Mouse (Mus musculus) neural tube, embryonic 15.5 days (tissue): Measurements from ENCODE around the gene Ppm1h. TPM values are rescaled to one million over a fixed set of nuclear protein-coding genes. Genes with fewer than 3 reads are reported as not detected.

ENCODE experiments used
- ATAC-seq: fragments of 200-750 bp; cut with Nextera tagmentation; 2 replicates; pipeline ENCODE4 v1.8.0; 2017; ENCODE audit warnings: mild to moderate bottlenecking, moderate TSS enrichment, moderate library complexity; ENCODE audit not compliant: low FRiP score
- H3K27ac ChIP-seq: fragments of 300-500 bp; sonication (generic); replicated peaks from 2 replicates; pipeline ENCODE4 v1.5.1; 2015; ENCODE audit warnings: mild to moderate bottlenecking, inconsistent platforms
- H3K27me3 ChIP-seq: fragments of 300-500 bp; sonication (generic); replicated peaks from 2 replicates; pipeline ENCODE4 v1.6.1; 2015; ENCODE audit warnings: inconsistent platforms
- H3K36me3 ChIP-seq: fragments of 300-500 bp; sonication (generic); 2 replicates; pipeline ENCODE4 v1.6.1; 2015; ENCODE audit warnings: inconsistent platforms
- H3K4me1 ChIP-seq: fragments of 300-500 bp; sonication (generic); 2 replicates; pipeline ENCODE4 v1.6.1; 2015; ENCODE audit warnings: inconsistent platforms
- H3K4me2 ChIP-seq: fragments of 300-500 bp; sonication (generic); 2 replicates; pipeline ENCODE4 v1.6.1; 2015; ENCODE audit warnings: inconsistent platforms, mild to moderate bottlenecking, moderate library complexity
- H3K4me3 ChIP-seq: fragments of 300-500 bp; sonication (generic); replicated peaks from 2 replicates; pipeline ENCODE4 v1.5.1; 2015; ENCODE audit warnings: mild to moderate bottlenecking, inconsistent platforms
- H3K9ac ChIP-seq: fragments of 300-500 bp; sonication (generic); replicated peaks from 2 replicates; pipeline ENCODE4 v1.6.1; 2015; ENCODE audit warnings: mild to moderate bottlenecking, inconsistent platforms
- H3K9me3 ChIP-seq: fragments of 300-500 bp; sonication (generic); replicated peaks from 2 replicates; pipeline ENCODE4 v1.6.1; 2016; ENCODE audit warnings: inconsistent platforms
- WGBS: fragments of 180-500 bp; shearing (Covaris S2); methylation state at CpG from one replicate; pipeline ENCODE4 v1.1.7; 2015; ENCODE audit warnings: mixed read lengths; 5-methylcytosine and 5-hydroxymethylcytosine counted together
- polyA plus RNA-seq: library from polyadenylated mRNA; unstranded; fragments of >200 nt; fragmentation: Nextera tagmentation; extraction: Ambion mirVana; gene quantifications from 2 replicates; pipeline ENCODE4 v1.2.1, GENCODE M21; 2015

The Ppm1h gene
- polyA plus RNA-seq, 1 experiment from 2014 or later, result 32.6 TPM

DNA sequence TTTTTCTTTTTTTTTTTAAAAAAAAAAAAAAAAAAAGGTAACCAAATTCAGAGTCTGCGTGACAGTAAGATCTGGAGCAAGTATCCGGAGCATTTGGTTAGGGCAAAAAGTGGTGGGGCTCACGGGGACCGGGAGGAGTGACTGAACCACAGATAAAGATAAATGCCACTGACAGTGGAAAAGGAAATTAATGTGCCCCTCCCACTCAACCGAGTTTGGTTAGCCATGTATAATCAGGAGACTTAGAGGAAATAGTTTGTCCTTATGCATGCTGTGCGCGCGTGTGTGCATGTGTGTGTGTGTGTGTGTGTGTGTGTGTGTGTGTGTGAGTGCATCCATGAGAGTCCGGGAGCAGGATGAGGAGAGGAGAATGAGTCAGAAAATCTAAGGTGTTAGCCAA, 297.5 kb downstream of the Ppm1h start:
- Histone ChIP-seq H3K27me3 (no peaks in the 10 kb centered on the region), H3K4me2 (no peak overlapping the region), H3K36me3 (peaks cover 6% of the 10 kb centered on the region), H3K27ac (0 out of 2 replicates have a peak overlapping the region, but pooled peaks have one; percentile 15), H3K9me3 (no peaks in the 10 kb centered on the region), H3K4me1 (peaks cover 10% of the 10 kb centered on the region), H3K9ac (no peak overlapping the region), H3K4me3 (no peak overlapping the region)
- ATAC-seq, result no peak
- WGBS, result 70% methylated on average over 9 of the region's 9 CpGs

GRCm38 (mm10) chr10:122979356-122979755, 300.8 kb downstream of the Ppm1h start:
- Histone ChIP-seq H3K9ac (no peak overlapping the region), H3K4me2 (no peak overlapping the region), H3K9me3 (no peaks in the 10 kb centered on the region), H3K4me3 (no peak overlapping the region), H3K27ac (no peak overlapping the region), H3K36me3 (peaks cover 6% of the 10 kb centered on the region), H3K4me1 (peaks cover 29% of the 10 kb centered on the region), H3K27me3 (no peaks in the 10 kb centered on the region)
- ATAC-seq, result no peak

- no peak for ATAC-seq
- H3K4me1 ChIP-seq, result peaks cover 30% of the 10 kb centered on the region
- H3K9me3 ChIP-seq, result no peaks in the 10 kb centered on the region
- H3K27me3 ChIP-seq, result no peaks in the 10 kb centered on the region
- H3K36me3 ChIP-seq, result peaks cover 6% of the 10 kb centered on the region
- H3K4me2 ChIP-seq, result no peak overlapping the region
- 91% methylated on average over 12 of the region's 12 CpGs for WGBS
- no peak overlapping the region for H3K9ac ChIP-seq
- no peak overlapping the region for H3K27ac ChIP-seq
- no peak overlapping the region for H3K4me3 ChIP-seq
These were observed 301.6 kb downstream of the Ppm1h start for GRCm38 (mm10) chr10:122980123-122980522.

GRCm38 (mm10) chr10:122982909-122983578, 304.5 kb downstream of the Ppm1h start:
- H3K36me3 ChIP-seq, result peaks cover 6% of the 10 kb centered on the region
- H3K4me1 ChIP-seq, result peaks cover 42% of the 10 kb centered on the region
- H3K4me2 ChIP-seq, result peak overlapping the region; percentile 68
- no peaks in the 10 kb centered on the region for H3K27me3 ChIP-seq
- 52% methylated on average over 11 of the region's 11 CpGs for WGBS
- no peaks in the 10 kb centered on the region for H3K9me3 ChIP-seq
- H3K9ac ChIP-seq, result peak overlapping the region; percentile 92
- peak overlapping the region; percentile 97 for H3K27ac ChIP-seq
- peak overlapping the region; percentile 78 for H3K4me3 ChIP-seq
- no peak for ATAC-seq

GRCm38 (mm10) chr10:122983579-122984530, 305.3 kb downstream of the Ppm1h start:
- Histone ChIP-seq H3K27ac (peak overlapping the region; percentile 97), H3K4me3 (peak overlapping the region; percentile 78), H3K27me3 (no peaks in the 10 kb centered on the region), H3K9me3 (no peaks in the 10 kb centered on the region), H3K4me2 (peak overlapping the region; percentile 68), H3K4me1 (peaks cover 43% of the 10 kb centered on the region), H3K9ac (peak overlapping the region; percentile 92), H3K36me3 (peaks cover 6% of the 10 kb centered on the region)
- 33% methylated on average over 10 of the region's 10 CpGs for WGBS
- no peak for ATAC-seq

GRCm38 (mm10) chr10:122984531-122985251, 306.1 kb downstream of the Ppm1h start:
- H3K36me3 ChIP-seq, result peaks cover 6% of the 10 kb centered on the region; the same call in 1 of the 2 replicates
- peak overlapping the region; percentile 97 for H3K27ac ChIP-seq
- 1% methylated on average over 10 of the region's 10 CpGs for WGBS
- H3K4me1 ChIP-seq, result peaks cover 43% of the 10 kb centered on the region
- H3K4me3 ChIP-seq, result peak overlapping the region; percentile 78
- no peaks in the 10 kb centered on the region for H3K9me3 ChIP-seq
- H3K4me2 ChIP-seq, result peak overlapping the region; percentile 68
- H3K9ac ChIP-seq, result peak overlapping the region; percentile 92
- no peaks in the 10 kb centered on the region for H3K27me3 ChIP-seq
- ATAC-seq, result no peak

DNA sequence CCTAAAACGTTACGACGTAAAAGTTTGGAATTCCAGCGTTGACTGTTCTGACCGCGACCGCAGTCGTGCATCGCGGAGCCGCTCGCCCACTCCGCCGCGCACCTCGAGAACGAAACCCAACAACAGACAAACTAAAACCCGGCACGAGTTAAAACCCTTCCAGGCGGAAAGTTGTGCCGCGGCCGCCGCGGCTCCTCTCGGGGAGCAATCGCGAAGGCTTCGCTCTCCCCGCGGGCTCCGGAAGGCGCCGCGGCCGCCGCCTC, 306.6 kb downstream of the Ppm1h start:
- H3K9ac ChIP-seq, result peak overlapping the region; percentile 92
- H3K4me3 ChIP-seq, result peak overlapping the region; percentile 78
- peaks cover 4% of the 10 kb centered on the region; the same call in 1 of the 2 replicates for H3K36me3 ChIP-seq
- H3K4me2 ChIP-seq, result peak overlapping the region; percentile 68
- peaks cover 40% of the 10 kb centered on the region for H3K4me1 ChIP-seq
- WGBS, result under 1% methylated on average over 37 of the region's 37 CpGs
- peak overlapping the region; percentile 97 for H3K27ac ChIP-seq
- no peaks in the 10 kb centered on the region for H3K27me3 ChIP-seq
- no peak for ATAC-seq
- H3K9me3 ChIP-seq, result no peaks in the 10 kb centered on the region

DNA sequence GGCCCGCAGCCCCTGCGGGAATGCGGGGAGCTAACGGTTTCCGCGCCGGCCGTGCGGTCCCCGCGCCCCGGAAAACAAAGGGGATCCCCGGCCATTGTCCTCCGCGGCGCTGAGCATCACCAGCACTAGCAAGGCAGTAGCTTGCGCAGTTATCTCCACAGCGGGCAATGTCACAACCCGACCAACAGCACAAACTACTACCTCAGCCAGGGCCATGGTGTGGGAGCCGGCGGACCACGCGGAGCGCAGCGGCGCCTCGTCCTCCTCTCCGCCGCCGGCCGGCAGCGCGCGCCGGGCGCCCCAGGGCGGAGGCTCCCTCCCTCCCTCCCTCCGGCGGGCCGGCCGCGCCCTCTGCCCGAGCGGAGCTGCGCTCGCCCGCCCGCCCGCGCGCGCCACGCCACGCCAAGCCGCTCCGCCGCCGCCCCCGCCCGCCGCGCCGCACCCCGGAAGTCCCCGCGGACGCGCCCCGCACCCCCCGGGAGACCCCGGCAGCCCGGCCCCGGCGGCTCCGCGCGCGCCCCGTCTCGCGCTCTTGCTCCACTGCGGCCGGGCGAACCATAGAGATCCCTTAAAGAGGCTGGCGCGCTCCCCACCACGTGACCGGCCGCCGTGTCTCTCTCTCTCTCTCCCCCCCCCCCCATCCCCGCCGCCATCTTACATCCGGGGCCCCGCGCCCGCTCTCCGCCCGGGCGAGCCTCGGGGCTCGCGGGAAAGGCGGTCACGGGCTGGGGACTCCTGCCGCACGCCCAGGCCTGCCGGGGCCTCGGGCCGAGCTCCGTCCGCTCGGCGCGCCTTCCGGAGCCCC, 307.2 kb downstream of the Ppm1h start:
- Histone ChIP-seq H3K36me3 (peaks cover 3% of the 10 kb centered on the region; the same call in 1 of the 2 replicates), H3K4me3 (peak overlapping the region; percentile 78), H3K4me1 (peaks cover 37% of the 10 kb centered on the region), H3K4me2 (peak overlapping the region; percentile 68), H3K9me3 (no peaks in the 10 kb centered on the region), H3K27ac (peak overlapping the region; percentile 97), H3K9ac (peak overlapping the region; percentile 92), H3K27me3 (no peaks in the 10 kb centered on the region)
- under 1% methylated on average over 52 of the region's 115 CpGs for WGBS
- peak; percentile 92 for ATAC-seq

- H3K36me3 ChIP-seq, result peaks cover 11% of the 10 kb centered on the region
- H3K4me2 ChIP-seq, result peak overlapping the region; percentile 68
- H3K9me3 ChIP-seq, result no peaks in the 10 kb centered on the region
- H3K4me3 ChIP-seq, result peak overlapping the region; percentile 78
- peak; percentile 76 for ATAC-seq
- H3K4me1 ChIP-seq, result peaks cover 34% of the 10 kb centered on the region
- peak overlapping the region; percentile 97 for H3K27ac ChIP-seq
- 10% methylated on average over 50 of the region's 54 CpGs for WGBS
- H3K9ac ChIP-seq, result peak overlapping the region; percentile 92
- H3K27me3 ChIP-seq, result no peaks in the 10 kb centered on the region
These were observed 308.0 kb downstream of the Ppm1h start for GRCm38 (mm10) chr10:122986320-122987225.

DNA sequence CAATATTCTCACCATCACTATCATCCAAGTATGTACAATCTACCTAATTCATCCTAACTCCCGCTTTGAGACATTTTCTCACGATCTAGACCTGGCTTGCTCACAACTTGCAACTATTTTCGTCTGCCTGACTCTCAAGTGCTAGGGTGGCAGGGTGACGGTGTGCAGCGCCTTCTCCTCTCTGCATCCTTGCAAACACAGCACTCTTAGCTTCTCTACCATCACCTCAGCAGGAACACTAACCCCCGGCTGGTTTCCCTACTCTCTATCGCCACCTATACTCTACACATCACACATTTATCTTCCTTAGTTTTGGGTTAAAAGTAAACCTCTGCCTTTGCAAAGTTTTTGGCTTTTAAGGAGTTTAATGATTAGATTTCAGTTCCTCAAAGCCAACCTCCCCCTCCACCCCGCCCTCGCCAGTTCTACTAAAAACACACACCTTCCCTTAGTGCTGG, 309.1 kb downstream of the Ppm1h start:
- no peak overlapping the region for H3K9ac ChIP-seq
- peak overlapping the region; percentile 23; the same call in 1 of the 2 replicates for H3K4me2 ChIP-seq
- no peaks in the 10 kb centered on the region for H3K27me3 ChIP-seq
- peaks cover 36% of the 10 kb centered on the region for H3K4me1 ChIP-seq
- H3K27ac ChIP-seq, result peak overlapping the region; percentile 52
- no peak overlapping the region for H3K4me3 ChIP-seq
- no peak for ATAC-seq
- H3K36me3 ChIP-seq, result peaks cover 14% of the 10 kb centered on the region
- WGBS, result 29% methylated on average over 9 of the region's 9 CpGs
- no peaks in the 10 kb centered on the region for H3K9me3 ChIP-seq
